Mouse (Mus musculus) hindbrain, postnatal 0 days (tissue): Measurements from ENCODE around the gene Rp2. TPM values are rescaled to one million over a fixed set of nuclear protein-coding genes. Genes with fewer than 3 reads are reported as not detected.
A peak's percentile ranks its signal among the peaks of the same experiment; 100 is the strongest.

ENCODE experiments used
- ATAC-seq: fragments of 200-750 bp; cut with Nextera tagmentation; 2 replicates; pipeline ENCODE4 v1.8.0; 2017; ENCODE audit warnings: mild to moderate bottlenecking, moderate TSS enrichment, moderate library complexity
- DNase-seq: peaks from one replicate; pipeline ENCODE4 v3.0.0-alpha.2; 2015; ENCODE audit warnings: low spot score
- H3K27ac ChIP-seq: fragments of 300-500 bp; sonication (generic); 2 replicates; pipeline ENCODE4 v1.5.1; 2014; ENCODE audit warnings: mild to moderate bottlenecking
- H3K27me3 ChIP-seq: fragments of 300-500 bp; sonication (generic); 2 replicates; pipeline ENCODE4 v1.6.1; 2014; ENCODE audit warnings: low read length, mixed read lengths; ENCODE audit not compliant: insufficient read depth
- H3K36me3 ChIP-seq: fragments of 300-500 bp; sonication (generic); 2 replicates; pipeline ENCODE4 v1.6.1; 2014; ENCODE audit warnings: low read length, mixed read lengths; ENCODE audit not compliant: insufficient read depth
- H3K4me1 ChIP-seq: fragments of 300-500 bp; sonication (generic); 2 replicates; pipeline ENCODE4 v1.6.1; 2014; ENCODE audit warnings: antibody characterized with exemption, low read length, mixed read lengths; ENCODE audit not compliant: insufficient read depth
- H3K4me2 ChIP-seq: fragments of 300-500 bp; sonication (generic); 2 replicates; pipeline ENCODE4 v1.6.1; 2014; ENCODE audit warnings: low read depth, mild to moderate bottlenecking, low read length, moderate library complexity, mixed read lengths
- H3K4me3 ChIP-seq: fragments of 300-500 bp; sonication (generic); 2 replicates; pipeline ENCODE4 v1.5.1; 2014; ENCODE audit warnings: low read length
- H3K9ac ChIP-seq: fragments of 300-500 bp; sonication (generic); replicated peaks from 2 replicates; pipeline ENCODE4 v1.6.1; 2014; ENCODE audit warnings: mild to moderate bottlenecking, low read length, moderate library complexity, mixed read lengths
- H3K9me3 ChIP-seq: fragments of 300-500 bp; sonication (generic); 2 replicates; pipeline ENCODE4 v1.6.1; 2016; ENCODE audit warnings: low read length, mixed read lengths
- CTCF ChIP-seq: IDR thresholded peaks from 2 replicates; pipeline ENCODE4 v1.5.1; 2016; ENCODE audit warnings: antibody characterized with exemption, control low read depth, low read depth
- WGBS: fragments of 180-500 bp; shearing (Covaris S2); extraction: QIAGEN DNeasy Blood & Tissue Kit; methylation state at CpG from one replicate; pipeline ENCODE4 v1.1.7; 2014; 5-methylcytosine and 5-hydroxymethylcytosine counted together
- polyA plus RNA-seq: library from polyadenylated mRNA; unstranded; fragments of >200 nt; fragmentation: Nextera tagmentation; extraction: Ambion mirVana; gene quantifications from 2 replicates; pipeline ENCODE4 v1.2.1, GENCODE M21; 2015
- total RNA-seq: library from RNA; depleted of rRNA; stranded (reverse); fragments of >200 nt; gene quantifications from 2 replicates; pipeline ENCODE4 v1.2.3, GENCODE M21; 2014; rRNA removed

Gene Rp2
- total and polyA plus RNA-seq, 2 experiments from 2014 or later = 11.3 to 12.5 TPM

- TF ChIP-seq CTCF = no peak
- Histone ChIP-seq H3K4me1 (no peaks in the 10 kb centered on the region), H3K9ac (no peak overlapping the region), H3K27ac (no peak overlapping the region), H3K4me2 (no peak overlapping the region), H3K27me3 (no peaks in the 10 kb centered on the region), H3K9me3 (no peaks in the 10 kb centered on the region), H3K36me3 (no peaks in the 10 kb centered on the region), H3K4me3 (no peak overlapping the region)
- ATAC-seq = no peak
- no peak for DNase-seq
- 86% methylated on average over 4 of the region's 4 CpGs for WGBS
Observed at GRCm38 (mm10) chrX:20419536-20419935, 55.3 kb downstream of the Rp2 start.

GRCm38 (mm10) chrX:20425140-20425838 lies 61.0 kb downstream of the Rp2 start, which contains the start of gene Jade3:
Gene Jade3 (plus strand): TSS chrX:20425688.
- WGBS = 18% methylated on average over 34 of the region's 67 CpGs

GRCm38 (mm10) chrX:20425839-20426449 lies 61.7 kb downstream of the Rp2 start:
- H3K27ac ChIP-seq = peak overlapping the region; percentile 83
- WGBS = 29% methylated on average over 41 of the region's 51 CpGs
- TF ChIP-seq CTCF = peak; percentile 36; the same call in 1 of the 2 replicates
- no peak; the same call in none of the 2 replicates for ATAC-seq
- H3K36me3 ChIP-seq = no peaks in the 10 kb centered on the region
- no peaks in the 10 kb centered on the region for H3K9me3 ChIP-seq
- peak; percentile 21 for DNase-seq
- H3K4me2 ChIP-seq = peak overlapping the region; percentile 56
- H3K9ac ChIP-seq = peak overlapping the region; percentile 60
- H3K4me3 ChIP-seq = peak overlapping the region; percentile 63
- H3K4me1 ChIP-seq = no peaks in the 10 kb centered on the region
- H3K27me3 ChIP-seq = no peaks in the 10 kb centered on the region

More at GRCm38 (mm10) chrX:20425140-20425838, 61.0 kb downstream of the Rp2 start, which contains the start of gene Jade3:
- Histone ChIP-seq H3K9me3 (no peaks in the 10 kb centered on the region), H3K4me3 (peak within 1 kb of the TSS; percentile 63), H3K27me3 (no peaks in the 10 kb centered on the region), H3K9ac (peak within 1 kb of the TSS; percentile 60), H3K36me3 (no peaks in the 10 kb centered on the region), H3K4me2 (peak within 1 kb of the TSS; percentile 56), H3K4me1 (no peaks in the 10 kb centered on the region), H3K27ac (peak within 1 kb of the TSS; percentile 83)
- ATAC-seq = peak; percentile 96
- peak; percentile 75 for DNase-seq
- TF ChIP-seq CTCF = peak; percentile 9; the same call in 1 of the 2 replicates

Other genes with a start within 250 kb of the Rp2 start
- 76.8 and 90.1 TPM in 2 replicates for gene Slc9a7, start 72.7 kb upstream of the Rp2 start, total RNA-seq
- gene Slc9a7, start 72.7 kb upstream of the Rp2 start, polyA plus RNA-seq = 13.0 and 13.7 TPM in 2 replicates
- 4.9 and 5.9 TPM in 2 replicates for gene Jade3, start 61.2 kb downstream of the Rp2 start, total RNA-seq
- 2.3 and 2.6 TPM in 2 replicates for gene Jade3, start 61.2 kb downstream of the Rp2 start, polyA plus RNA-seq
- gene Rgn, start 185.3 kb downstream of the Rp2 start, total RNA-seq = 0.25 TPM in 1 of 2 replicates, not detected in the other
- 1.0 and 1.3 TPM in 2 replicates for gene Rgn, start 185.3 kb downstream of the Rp2 start, polyA plus RNA-seq